Mouse (Mus musculus) left cerebral cortex, adult 2 months (tissue): ENCODE measurements around the gene Scp2. TPM values are rescaled to one million over a fixed set of nuclear protein-coding genes. Genes with fewer than 3 reads are reported as not detected.
A peak's percentile ranks its signal among the peaks of the same experiment; 100 is the strongest.
"Not testable (repeated sequence)": the region's sequence is repeated elsewhere in the genome, so short reads cannot be mapped to it uniquely, and the experiment has no call there.

ENCODE experiments used
- DNase-seq, 2 experiments: peaks; one replicate each; pipeline ENCODE4 v3.0.0; 2021 to 2022; ENCODE audit warnings: low spot score in 2 of 2, mixed read lengths in 1 of 2; ENCODE audit errors: extremely low spot score in 1 of 2
- H3K27ac ChIP-seq: fragments of 200-600 bp; 2 replicates; pipeline ENCODE4 v1.8.1; 2022
- H3K4me3 ChIP-seq: fragments of 200-600 bp; 2 replicates; pipeline ENCODE4 v1.8.1; 2022
- CTCF ChIP-seq: fragments of 200-600 bp; IDR thresholded peaks from 2 replicates; pipeline ENCODE4 v1.8.1; 2022; ENCODE audit warnings: antibody characterized with exemption, mild to moderate bottlenecking, moderate library complexity
- intact Hi-C: fragments of 180-260 bp; cut with DNase I; formaldehyde crosslinking; loops from one replicate; pipeline ENCODE4 v1.15.1; 2025
- long read RNA-seq, 2 experiments: library from polyadenylated mRNA; stranded (forward); transcript quantifications; one replicate each; pipeline ENCODE4 v2.0.0; 2021; ENCODE audit warnings: borderline mapping rate in 2 of 2
- total RNA-seq, 2 experiments: library from RNA; stranded (reverse); gene quantifications; 2 replicates each; pipeline ENCODE4 v1.2.3; 2021

The Scp2 gene
- total RNA-seq: 100 to 1,000 TPM in 1 of 2 experiments, 10 to 100 TPM in 1; 90.3 to 100 TPM
- long read RNA-seq, experiment 1, transcript Scp2-201 (16 exons, 2,640 nt): minor isoform, 28 of 123 reads
- long read RNA-seq, experiment 1, transcript Scp2-202 (5 exons, 772 nt): major isoform, 81 of 123 reads
- long read RNA-seq, experiment 1, partial matches to known transcripts: 2 of 123 reads
- long read RNA-seq, experiment 1, other reads (novel, unspliced or antisense): 11 of 123 reads
- long read RNA-seq, experiment 2, transcript Scp2-201 (16 exons, 2,640 nt): minor isoform, 19 of 96 reads
- long read RNA-seq, experiment 2, transcript Scp2-202 (5 exons, 772 nt): major isoform, 64 of 96 reads
- long read RNA-seq, experiment 2, partial matches to known transcripts: 1 of 96 reads
- long read RNA-seq, experiment 2, other reads (novel, unspliced or antisense): 11 of 96 reads

DNA sequence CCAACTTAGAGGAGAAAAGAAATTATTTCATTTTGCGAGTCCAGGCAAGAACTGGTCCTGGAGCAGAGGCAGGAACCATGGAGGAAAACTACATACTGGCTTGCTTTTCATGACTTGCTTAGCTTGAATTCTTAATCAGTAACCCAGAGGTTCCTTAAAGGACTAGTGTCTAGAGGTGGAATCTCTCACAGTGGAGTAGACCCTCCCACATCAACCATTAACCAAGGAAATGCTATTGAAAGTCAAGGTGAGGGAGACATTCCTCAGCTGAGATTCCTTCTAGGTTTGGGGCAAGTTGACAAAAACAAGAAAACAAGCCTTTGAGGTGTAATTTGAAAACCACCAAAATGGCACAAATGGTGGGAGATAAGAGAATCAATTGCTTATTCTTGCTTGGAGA lies at the start of gene Scp2:
Gene Scp2, minus strand, starts transcription at position 119 of the 400 bp plus-strand sequence.
- Histone ChIP-seq H3K27ac (no peak within 1 kb of the TSS), H3K4me3 (no peak within 1 kb of the TSS)
- no peak for TF ChIP-seq CTCF
- intact Hi-C loops: no loop called here
- DNase-seq: no peak

DNA sequence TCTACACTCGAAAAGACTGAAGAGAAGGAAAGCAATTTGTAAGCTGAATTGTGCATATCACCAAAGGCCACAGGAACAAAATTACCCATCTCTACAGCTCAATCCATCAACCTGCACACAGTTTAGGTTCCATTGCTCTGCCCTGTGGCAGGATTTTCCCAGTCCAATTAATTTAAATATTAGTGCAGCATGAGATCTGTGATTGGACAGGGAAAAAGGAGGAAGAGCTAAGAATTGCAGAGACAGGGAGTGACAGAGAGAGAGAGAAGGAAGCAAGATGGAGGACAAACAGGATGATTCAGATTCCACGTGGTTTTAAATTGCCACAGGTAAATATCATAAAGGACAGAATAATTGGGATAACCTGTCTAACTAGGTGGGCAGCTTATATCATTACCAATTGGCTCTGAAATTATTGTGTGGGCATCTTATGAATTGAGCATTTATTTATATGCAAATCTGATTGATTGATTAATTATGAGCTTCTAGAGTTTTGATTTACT lies 48.1 kb upstream of the Scp2 start:
- no peak overlapping the region for H3K4me3 ChIP-seq
- DNase-seq: no peak
- H3K27ac ChIP-seq: no peak overlapping the region
- intact Hi-C loops: no loop called here
- no peak for TF ChIP-seq CTCF

DNA sequence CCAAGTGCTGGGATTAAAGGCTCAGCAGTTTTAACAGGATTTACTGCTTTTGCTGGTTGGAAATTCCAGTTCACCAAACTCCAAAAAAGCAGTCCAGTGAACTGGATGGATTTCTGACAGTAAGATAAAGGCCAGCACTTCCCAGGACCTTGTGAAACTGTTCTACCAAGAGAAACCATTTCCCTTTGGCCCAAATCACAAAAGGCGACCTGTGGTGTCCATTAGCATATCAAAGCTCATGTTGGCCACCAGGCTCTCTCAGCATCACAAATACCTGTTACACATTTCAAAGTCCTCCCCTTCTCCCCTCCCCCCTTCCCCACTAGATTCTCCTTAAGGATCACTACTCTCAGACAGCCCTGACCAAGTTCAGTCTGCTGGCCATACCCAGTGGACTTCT lies 37.5 kb upstream of the Scp2 start:
- H3K27ac ChIP-seq: no peak overlapping the region
- DNase-seq: no peak
- H3K4me3 ChIP-seq: no peak overlapping the region
- intact Hi-C loops: no loop called here
- no peak for TF ChIP-seq CTCF

DNA sequence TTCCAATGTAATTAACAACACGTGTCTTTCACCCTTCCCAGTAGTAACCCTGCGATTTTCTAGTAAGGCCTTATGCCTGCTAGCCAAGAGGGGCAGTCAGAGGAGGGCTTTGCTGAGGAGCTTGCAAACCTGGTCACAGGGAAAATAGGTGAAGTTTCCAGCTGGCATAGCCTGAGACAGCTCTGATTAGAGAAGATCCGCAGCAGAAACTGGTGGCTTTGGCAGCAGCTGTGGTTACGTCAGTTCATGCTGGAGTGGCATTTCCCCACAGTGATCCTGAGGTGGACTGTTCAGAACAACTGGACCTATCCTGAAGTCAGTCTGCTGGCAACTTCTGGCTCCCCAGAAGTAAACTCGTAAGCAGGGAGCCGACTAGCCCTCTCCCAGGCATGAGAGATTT lies 23.3 kb upstream of the Scp2 start:
- no peak overlapping the region for H3K4me3 ChIP-seq
- no peak overlapping the region for H3K27ac ChIP-seq
- intact Hi-C loops: loop anchor here (5.0 kb wide), 1 partner anchor 51 kb away; no protein-coding TSS in a partner anchor
- TF ChIP-seq CTCF: no peak
- DNase-seq: no peak

DNA sequence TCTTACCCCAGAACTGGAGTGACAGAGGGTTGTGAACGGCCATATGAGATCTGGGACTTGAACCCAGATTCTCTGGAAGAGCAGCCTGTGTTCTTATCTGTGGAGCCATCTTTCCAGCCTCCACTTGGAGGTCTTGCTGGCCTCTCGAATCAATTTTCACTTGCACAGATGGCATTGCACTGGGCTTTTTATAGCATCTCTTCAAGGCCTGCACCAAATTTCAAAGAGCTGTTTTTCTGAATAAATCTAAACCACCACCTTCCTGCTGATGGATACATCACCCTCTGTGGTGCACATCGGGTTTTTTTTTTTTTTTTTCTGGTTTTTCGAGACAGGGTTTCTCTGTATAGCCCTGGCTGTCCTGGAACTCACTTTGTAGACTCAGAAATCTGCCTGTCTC lies 22.1 kb upstream of the Scp2 start:
- DNase-seq: no peak
- Histone ChIP-seq H3K27ac (no peak overlapping the region), H3K4me3 (no peak overlapping the region)
- intact Hi-C loops: loop anchor here (5.0 kb wide), 1 partner anchor 50 kb away; no protein-coding TSS in a partner anchor
- no peak for TF ChIP-seq CTCF

DNA sequence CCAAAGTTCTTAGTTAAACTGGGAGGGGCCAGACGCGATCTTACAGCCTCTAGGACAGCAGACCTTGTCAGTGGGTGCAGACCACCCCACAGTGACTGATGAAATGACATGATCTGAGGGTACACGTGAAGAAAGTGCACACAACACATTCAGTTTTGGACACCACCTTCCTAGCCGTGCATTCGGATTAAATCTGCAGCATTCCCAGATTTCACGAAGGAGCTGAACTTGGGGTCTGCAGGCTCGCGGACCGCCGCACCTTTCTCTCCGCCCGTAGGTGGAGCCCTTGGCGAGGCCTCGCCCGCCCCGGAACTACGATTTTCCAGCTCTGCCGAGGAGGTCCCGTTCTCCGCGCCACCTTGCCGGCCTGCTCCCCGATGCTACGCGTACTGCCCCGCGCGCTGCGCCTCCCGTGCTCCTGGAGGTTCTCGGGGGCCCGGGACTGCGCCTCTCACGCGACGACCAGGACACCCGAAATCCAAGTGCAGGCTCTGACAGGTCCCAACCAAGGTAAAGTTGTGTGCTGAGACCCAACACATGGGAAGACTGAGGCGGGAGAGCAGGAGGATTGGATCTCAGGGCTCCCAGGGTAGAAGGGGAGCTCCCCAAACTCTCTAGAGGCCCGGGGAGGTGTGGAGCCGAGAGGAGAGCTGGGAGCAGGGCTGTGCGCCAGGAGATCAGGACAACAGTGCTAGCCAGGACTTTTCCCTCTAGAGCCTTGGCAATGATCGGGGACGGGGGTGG lies 20.5 kb upstream of the Scp2 start, which contains the start of gene Echdc2:
Gene Echdc2, plus strand, starts transcription at position 286 of the 744 bp plus-strand sequence.
- peak; percentile 16 to 17 for DNase-seq
- Histone ChIP-seq H3K27ac (no peak within 1 kb of the TSS), H3K4me3 (peak within 1 kb of the TSS; percentile 46)
- TF ChIP-seq CTCF: peak; percentile 29
- intact Hi-C loops: loop anchor here (5.0 kb wide), 1 partner anchor 48 kb away; no protein-coding TSS in a partner anchor

DNA sequence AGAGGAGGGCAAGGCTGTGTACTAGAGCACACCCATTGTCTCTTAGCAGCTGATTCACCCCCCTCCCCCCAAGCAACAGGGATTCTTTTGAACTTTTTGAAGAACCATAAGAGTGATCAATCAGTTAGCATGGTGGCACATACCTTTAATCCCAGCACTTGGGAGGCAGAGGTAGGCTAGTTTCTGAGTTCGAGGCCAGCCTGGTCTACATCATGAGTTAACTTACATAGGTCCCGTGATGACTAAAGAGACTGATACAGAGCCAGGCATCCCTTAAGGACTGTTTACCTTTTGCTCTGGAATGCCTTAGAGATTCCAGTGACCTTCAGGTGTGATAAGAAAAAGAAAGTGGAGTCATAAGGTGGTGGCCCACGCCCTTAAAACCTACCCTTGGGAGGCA lies 18.5 kb upstream of the Scp2 start:
- intact Hi-C loops: no loop called here
- no peak for DNase-seq
- Histone ChIP-seq H3K4me3 (no peak overlapping the region), H3K27ac (no peak overlapping the region)
- TF ChIP-seq CTCF: no peak

DNA sequence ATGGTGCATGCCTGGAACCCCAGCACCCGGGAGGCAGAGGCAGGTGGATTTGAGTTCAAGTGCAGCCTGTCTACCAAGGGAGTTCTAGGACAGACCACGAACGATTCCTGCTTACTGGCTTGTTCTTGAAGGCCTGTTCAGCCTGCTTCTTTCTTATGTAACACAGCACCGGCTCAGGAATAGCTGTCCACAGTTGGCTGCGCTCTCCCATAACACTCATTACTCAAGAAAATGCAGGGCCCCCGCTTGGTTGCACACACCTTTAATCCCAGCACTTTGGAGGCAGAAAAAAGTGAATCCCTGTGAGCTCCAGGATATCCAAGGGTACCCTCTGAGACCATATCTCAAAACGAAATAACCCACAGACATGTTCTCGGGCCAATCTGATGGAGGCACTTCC lies 17.1 kb upstream of the Scp2 start:
- intact Hi-C loops: no loop called here
- no peak for DNase-seq
- no peak overlapping the region for H3K27ac ChIP-seq
- TF ChIP-seq CTCF: no peak
- no peak overlapping the region for H3K4me3 ChIP-seq

DNA sequence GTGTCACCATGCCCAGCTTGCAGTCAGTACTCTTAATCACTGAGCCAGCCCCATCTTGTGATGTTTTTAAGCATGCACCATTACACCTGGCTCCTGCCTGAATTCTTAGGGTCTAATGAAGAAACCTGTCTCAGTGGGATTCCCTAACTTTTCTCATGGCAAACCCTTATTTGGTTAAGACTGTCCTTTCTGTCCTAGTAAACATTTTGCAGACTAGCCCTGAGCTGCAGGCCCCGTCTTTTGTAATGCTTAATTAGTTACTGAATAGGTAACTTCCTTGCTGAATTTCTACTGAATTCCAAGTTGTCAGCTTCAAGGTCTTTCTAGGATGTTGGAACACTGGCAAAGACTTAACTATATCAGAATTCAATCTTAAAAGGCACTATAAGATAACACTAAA lies 10.3 kb upstream of the Scp2 start:
- intact Hi-C loops, H3K27ac ChIP-seq, DNase-seq, H3K4me3 ChIP-seq: not testable (repeated sequence)

DNA sequence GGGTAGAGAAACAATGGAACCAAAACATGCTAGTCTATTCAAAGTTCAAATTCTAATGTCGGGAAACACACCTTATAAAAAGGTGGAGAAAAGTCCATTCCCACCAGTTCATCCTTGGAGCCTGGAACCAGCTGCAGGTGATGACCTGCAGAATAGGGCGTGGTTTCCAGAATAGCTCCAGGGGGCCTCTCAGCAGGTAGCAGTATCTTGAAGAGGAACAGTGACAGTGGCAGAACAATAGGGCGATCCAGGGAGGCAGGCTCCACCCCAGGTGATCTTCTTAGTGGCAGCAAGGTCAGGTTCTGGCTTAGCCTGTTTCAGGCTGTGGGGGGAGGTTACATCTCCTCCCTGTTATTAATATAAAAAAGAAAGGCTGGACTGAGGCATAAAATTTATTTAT lies 756 bp upstream of the Scp2 start:
- DNase-seq: not testable (repeated sequence)

DNA sequence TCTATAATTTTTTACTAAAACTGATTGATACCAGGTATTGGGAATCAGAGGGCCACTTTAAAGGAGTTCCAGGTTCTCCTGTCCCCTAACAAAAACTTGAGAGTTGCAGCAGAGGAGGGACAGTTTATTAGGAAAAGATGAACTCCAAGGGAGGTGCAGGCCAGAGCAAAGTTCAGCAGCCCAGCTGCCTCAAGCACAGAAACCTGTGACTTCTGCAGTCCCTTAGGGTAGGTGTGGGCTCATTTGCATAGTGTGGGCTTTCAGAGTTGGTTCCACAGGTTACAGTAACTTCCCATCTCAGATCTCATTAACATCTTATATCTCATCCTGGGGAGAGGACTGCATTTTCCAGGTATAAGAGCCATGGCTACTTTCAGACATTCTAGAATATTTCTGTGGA lies 1.0 kb downstream of the Scp2 start:
- intact Hi-C loops: no loop called here
- DNase-seq: no peak
- no peak overlapping the region for H3K27ac ChIP-seq
- H3K4me3 ChIP-seq: no peak overlapping the region
- no peak for TF ChIP-seq CTCF

More for the DNA sequence above, 756 bp upstream of the Scp2 start:
- H3K27ac ChIP-seq, intact Hi-C loops, H3K4me3 ChIP-seq: not testable (repeated sequence)

DNA sequence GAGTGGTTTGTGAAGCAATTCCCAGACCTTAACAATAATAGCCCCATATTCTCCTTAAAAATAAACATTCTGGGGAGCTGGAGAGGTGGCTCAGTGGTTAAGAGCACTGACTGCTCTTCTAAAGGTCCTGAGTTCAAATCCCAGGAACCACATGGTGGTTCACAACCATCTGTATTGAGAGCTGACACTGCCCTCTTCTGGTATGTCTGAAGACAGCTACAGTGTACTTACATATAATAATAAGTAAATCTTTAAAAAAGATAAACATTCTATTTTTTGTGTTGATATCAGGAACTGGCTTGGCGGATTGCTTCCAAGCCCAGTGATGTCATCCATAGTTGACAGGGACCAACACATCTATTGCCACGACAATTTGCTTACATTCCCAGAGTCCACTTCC lies 1.6 kb downstream of the Scp2 start:
- intact Hi-C loops, DNase-seq, H3K27ac ChIP-seq, H3K4me3 ChIP-seq: not testable (repeated sequence)
- TF ChIP-seq CTCF: peak; percentile 31
